Mouse (Mus musculus): ENCODE measurements around the gene Mindy3.

Mindy3 gene

GRCm38 (mm10) chr2:12301431-12302170, 117.7 kb downstream of the Mindy3 start, which contains the start of gene Itga8:
Gene Itga8, minus strand, starts transcription at chr2:12301922.
- peak; percentile 79 to 94 for DNase-seq (ENCODE audit: inconsistent age in 2 of 2, low spot score in 1 of 2)

GRCm38 (mm10) chr2:12300449-12301228, 118.6 kb downstream of the Mindy3 start:
- DNase-seq (ENCODE audit: inconsistent age in 2 of 2, low spot score in 1 of 2) = no peak

- no peak for DNase-seq (ENCODE audit: inconsistent age in 2 of 2, low spot score in 1 of 2)
Measured at GRCm38 (mm10) chr2:12297287-12297686, 122.0 kb downstream of the Mindy3 start.
